Mouse (Mus musculus) layer of hippocampus, adult 18-20 months (tissue): ENCODE measurements around the gene Fanca. TPM values are rescaled to one million over a fixed set of nuclear protein-coding genes. Genes with fewer than 3 reads are reported as not detected.
A peak's percentile ranks its signal among the peaks of the same experiment; 100 is the strongest.
"Not testable (repeated sequence)": the region's sequence is repeated elsewhere in the genome, so short reads cannot be mapped to it uniquely, and the experiment has no call there.

ENCODE experiments used
- DNase-seq, 2 experiments: peaks; one replicate each; pipeline ENCODE4 v3.0.0; 2022; ENCODE audit warnings: low spot score in 2 of 2
- total RNA-seq, 2 experiments: library from RNA; stranded (reverse); gene quantifications; 2 replicates each; pipeline ENCODE4 v1.2.3; 2021

The Fanca gene
- total RNA-seq, 2 experiments from 2014 or later, result 1.2 to 1.7 TPM

DNA sequence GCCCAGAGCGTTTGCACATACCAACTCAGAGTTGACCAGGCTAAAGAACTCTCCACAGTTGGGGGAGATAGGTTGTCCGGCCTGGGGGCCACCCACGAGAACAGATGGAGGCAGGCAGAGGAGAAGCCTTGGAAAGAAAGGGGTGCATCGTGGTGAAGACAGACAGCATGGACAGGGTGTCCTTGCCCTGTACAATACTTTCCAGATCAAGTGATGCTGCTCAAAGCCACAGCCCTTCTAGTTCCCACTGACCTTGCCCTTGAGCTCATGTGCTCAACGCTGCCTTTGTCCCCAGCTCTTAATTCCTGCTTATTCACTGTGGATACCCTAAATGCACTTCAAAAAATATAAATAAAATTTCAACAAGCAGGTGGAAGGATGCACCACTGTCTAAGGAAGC, 43.9 kb downstream of the Fanca start:
- DNase-seq, result no peak

DNA sequence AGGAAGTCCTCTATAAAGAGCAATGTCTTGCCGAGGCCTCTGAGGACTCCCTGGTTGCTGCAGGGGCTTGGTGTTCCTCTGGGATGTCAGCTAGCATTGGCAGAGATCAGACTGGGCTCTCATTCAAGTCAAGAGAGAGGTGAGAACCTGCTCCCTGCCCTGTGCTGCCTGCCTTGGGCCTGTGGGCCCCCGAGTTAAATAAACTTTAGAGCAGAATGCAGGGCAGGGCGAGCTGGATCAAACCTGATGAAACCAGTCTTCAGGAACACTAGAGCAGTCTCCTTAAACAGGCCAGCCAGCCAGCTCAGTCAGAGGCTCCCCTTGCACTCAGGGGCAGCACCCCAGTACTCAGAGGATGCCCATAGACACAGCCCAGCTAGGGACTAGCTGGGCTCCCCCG, 46.5 kb downstream of the Fanca start:
- DNase-seq, result no peak

GRCm38 (mm10) chr8:123271147-123271546, 47.2 kb downstream of the Fanca start:
- no peak for DNase-seq

DNA sequence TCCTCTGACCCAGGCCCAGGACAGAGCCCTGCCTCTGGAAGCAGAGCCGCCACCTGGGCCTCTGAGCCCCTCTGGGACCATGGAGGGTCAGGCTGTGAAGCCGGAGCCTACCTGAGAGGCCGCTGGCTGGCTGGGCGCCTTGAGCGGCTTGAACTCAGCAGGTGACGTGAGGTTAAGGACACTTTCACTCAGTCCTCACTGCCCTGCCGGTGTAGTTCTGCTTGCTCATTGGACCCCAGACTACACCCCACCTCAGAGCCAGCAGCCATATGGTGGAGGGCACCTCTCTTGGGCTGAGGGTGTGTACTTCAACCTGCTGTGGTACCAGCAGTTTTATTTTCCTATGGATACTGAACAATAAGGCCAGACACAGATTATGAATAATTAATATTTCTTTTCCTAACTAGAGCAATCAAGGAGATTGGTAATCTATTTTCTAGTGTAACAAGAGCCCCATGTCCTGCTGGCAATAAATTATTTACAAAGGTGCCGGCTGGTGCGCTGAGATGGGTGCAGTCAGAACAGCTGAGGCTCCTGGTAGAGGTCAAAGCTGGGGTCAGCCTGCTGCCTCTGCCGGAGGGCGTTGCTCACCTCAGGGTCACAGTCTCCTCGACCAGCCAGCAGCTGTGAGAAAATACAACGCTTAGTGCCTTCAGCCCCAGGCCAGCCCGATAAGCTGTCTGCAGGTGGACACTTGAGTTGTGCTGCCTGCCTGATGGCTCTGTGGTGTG, 50.3 kb downstream of the Fanca start:
- no peak for DNase-seq

DNA sequence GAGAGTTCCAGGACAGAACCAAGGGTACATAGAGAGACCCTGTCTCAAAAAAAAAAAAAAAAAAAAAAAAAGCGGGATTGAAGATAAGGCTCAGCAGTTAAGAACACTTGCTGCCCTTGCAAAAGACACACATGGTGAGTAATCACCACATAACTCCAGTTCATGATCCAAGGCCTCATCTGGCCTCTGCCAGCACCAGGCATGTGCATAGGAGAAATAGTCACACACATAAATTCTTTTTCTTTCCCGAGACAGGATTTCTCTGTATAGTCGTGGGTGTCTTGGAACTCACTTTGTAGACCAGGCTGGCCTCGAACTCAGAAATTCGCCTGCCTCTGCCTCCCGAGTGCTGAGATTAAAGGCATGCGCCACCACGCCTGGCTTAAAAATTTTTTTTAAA, 60.8 kb downstream of the Fanca start:
- DNase-seq, result not testable (repeated sequence)

GRCm38 (mm10) chr8:123257114-123257513, 61.3 kb downstream of the Fanca start:
- peak; percentile 27 to 50 for DNase-seq

GRCm38 (mm10) chr8:123255170-123255569, 63.2 kb downstream of the Fanca start:
- no peak for DNase-seq

DNA sequence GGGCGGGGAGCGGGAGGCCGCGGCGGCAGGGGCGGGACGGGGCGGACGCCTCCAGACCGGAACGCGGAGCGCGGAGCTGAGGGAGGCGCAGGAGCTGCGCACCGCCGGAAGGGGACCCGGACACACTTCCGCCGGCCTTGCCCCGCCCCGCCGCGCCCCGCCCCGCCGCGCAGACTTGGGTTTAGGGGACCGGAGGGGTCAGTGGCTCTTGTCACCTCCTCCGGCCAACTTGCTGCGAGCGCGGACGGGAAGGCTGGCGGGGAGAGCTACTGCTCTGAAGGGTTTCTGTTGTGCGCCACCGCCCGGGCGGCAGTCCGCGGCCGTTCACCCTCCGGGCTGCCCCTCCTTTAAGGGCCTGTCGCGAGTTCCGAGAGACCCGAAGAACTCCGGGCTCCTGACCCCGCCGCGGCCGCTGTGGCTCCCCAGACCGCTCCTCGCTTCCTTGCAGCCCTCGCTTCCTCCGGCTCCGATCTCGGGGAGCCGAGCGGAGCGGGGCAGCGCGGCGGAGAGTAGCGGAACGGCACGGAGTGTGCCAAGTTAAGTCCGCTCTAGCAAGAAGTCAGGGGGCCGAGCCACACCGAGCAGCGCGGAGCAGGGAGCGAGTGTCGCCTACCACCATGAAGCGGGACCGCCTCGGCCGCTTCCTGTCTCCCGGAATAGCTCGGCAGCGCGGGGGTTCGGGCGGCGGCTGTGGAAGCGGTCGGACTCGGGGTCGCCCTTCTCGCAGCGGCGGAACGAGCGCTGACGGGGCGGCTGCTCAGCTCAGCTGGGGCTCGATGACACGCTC, 64.1 kb downstream of the Fanca start, which contains the start of the genes Zfp276 and Vps9d1:
Zfp276 (plus strand) TSS at position 97 of the 787 bp plus-strand sequence.
Vps9d1 (minus strand) TSS at position 250 of the 787 bp plus-strand sequence.
- peak; percentile 71 to 83 for DNase-seq

GRCm38 (mm10) chr8:123253451-123254098, 64.8 kb downstream of the Fanca start:
- peak in 1 of 2 experiments; percentile 28 for DNase-seq

GRCm38 (mm10) chr8:123252925-123253324, 65.5 kb downstream of the Fanca start:
- no peak for DNase-seq

DNA sequence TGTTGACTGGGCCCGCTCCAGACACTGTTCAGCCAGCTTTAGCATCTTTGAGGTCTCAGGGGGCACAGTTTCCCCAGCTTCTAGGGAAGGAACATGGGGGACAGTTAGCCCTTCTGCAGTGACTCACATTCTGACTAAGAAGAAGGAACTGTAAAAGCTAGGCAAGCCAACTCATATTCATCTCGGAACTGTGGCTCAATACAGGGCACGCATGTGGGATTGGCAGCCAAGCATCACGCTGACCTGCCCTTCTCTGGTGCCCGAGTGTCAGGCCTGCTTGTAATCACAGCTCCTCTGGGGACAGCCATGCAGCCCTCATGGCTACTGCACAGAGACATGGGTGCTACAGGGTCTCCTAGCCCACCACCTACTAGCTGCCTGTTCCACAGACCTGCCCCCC, 67.4 kb downstream of the Fanca start:
- DNase-seq, result no peak

DNA sequence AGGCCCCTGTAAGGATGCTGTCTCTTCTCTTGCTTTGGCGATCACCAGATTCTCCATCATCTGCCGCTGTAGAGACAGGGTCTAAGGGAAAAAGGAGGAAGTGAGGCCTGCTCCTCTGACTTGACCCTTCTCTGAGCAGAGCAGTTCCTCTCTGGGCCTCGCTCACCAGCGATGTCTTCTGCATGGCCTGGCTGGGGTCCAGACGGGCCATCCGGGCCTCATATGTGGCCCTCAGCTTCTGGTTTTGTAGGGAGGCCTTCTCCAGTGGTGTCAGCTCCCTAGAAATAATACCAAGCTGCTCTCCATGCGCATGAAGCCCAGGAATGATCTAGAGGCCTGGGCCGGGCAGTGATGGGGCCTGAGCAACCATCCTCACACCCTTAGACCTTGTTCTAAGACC, 69.8 kb downstream of the Fanca start:
- no peak for DNase-seq

GRCm38 (mm10) chr8:123247748-123248147, 70.6 kb downstream of the Fanca start:
- DNase-seq, result no peak

DNA sequence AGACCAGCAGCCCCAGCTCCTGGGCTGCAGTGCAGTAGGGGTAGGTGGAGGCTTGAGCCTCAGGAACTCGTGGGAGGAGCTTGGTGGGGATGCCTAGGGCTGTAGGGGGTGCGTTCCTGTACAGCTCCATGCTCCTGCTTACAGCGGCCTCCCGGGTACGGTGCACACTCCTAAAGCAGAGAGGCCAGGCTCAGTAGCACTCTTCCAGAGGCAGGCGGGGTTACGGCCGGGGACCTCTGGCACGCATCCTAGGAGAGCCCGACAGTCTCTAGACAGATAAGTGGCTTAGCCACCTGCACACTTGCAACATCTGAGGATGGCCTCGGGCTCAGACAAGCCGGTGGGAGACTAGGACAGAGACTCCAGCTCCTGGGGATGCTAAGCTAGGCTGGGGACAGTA, 72.8 kb downstream of the Fanca start:
- DNase-seq, result no peak

DNA sequence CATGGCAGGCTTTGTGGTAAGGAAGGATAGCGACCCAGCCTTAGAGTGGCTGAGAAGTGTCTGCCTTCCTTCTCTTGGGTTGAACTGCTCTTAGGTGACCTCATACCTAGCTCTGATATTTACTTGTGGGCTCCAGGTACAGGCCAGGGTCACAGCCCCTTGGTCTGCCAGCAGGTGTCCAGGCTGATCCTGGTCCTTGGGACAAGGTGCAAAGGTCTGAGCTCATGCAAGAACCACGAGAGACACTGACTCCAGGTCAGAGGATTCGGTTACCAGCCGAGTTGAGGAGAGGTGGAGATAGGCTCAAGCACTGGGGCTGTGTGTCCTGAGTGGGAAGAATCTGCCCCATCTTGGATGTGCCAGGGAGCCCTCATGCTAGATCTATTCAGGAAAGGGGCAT, 74.0 kb downstream of the Fanca start:
- no peak for DNase-seq

DNA sequence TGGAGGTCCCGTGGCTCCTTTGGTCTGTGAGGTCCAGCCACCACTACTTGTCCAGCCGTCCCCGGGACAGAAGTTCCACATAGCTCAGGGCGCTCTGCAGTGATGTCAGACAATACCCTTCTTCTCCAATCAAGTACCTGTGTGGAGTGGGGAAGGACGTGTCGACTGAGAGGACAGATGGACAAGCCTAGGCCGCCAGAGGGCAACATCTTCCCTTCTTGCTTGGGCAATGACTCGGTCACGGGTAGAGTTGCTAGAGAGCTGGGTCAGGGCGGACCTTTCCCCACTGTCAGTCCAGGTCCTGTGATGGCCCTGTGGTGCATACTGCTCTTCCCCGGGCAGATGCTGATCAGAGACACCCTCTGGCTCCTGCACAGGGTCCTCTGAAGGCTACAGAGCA, 75.3 kb downstream of the Fanca start:
- no peak for DNase-seq

DNA sequence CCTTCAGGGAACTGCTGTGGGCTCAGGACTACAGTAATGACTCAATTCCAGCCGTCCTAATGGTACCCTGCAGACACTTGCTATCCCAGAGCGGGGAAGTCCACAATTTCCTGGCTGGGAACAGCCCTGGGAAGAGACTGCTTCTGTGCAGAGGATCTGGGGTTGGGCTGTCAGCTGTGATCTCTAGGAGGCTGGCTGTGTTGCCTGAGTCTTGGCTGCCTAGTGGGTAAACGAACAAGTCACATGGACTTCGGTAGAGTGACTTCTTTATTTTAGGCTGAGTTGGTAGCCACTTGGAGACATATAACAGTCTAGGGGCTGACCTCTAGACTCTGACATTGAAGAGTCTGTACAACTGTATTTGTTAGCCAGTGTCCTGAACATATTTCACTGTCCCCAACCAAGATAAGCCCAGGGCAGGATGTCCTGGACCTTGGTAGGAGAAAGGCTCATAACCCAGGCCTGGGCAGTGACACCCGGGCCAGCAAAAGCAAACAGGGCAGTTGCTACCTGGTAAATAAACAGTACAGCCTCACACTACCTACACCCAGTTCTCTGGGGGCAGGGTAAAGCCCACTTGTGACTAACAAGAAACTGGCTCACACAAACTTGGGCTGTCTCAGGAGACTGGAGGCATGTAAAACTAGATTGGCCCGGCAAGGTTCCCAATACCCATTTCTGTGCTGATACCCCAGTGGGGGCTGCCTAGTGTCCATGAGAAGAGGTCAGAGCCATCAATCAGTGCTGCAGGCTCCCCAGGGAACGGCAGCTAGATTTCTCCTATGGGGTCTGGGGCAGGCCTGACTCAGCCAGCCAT, 76.1 kb downstream of the Fanca start:
- no peak for DNase-seq

GRCm38 (mm10) chr8:123239398-123239797, 79.0 kb downstream of the Fanca start:
- DNase-seq, result no peak

GRCm38 (mm10) chr8:123235520-123236497, 82.6 kb downstream of the Fanca start, which contains the start of gene Spata2l:
Gene Spata2l (minus strand): TSS chr8:123236233.
- DNase-seq, result peak; percentile 82 to 87
